Comparison of ENCODE assay signal across 23 mouse cellular contexts in the genomic region with DNA sequence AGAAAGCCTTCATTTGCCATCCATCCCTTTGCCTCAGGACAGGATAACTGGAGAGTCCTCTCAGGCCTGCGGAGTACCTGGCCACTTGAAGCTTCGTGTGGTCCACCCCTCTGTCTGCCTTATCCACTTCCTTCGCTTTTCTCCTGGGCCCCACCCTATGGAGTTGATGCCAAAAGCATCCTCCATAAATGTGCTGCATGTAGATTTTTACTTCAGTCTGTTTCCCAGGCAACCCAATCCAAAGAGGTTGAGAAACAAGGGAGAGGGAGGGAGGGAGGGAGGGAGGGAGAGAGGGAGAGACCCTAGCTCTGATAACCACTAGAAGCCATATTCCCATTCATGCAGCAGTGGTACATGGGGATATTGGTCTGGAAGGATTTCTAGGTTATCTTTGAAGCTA.
A peak's percentile ranks its signal among the peaks of the same experiment; 100 is the strongest.
DNase-seq lines count a peak whose midpoint lies in the region; ATAC-seq and TF ChIP-seq lines count a peak whose summit lies in the region.
"Had no signal": no experiment of that assay in that cellular context is flagged by ENCODE, and none has a peak within 500 bp of the region (broad histone marks: within the 10 kb centered on the region; RNA-seq: fewer than 3 reads in every experiment).

No protein-coding gene starts in this region.

- H3K27ac ChIP-seq in forebrain, postnatal 0 days (ENCODE audit: low read depth, low read length) = peak overlapping the region; percentile 66
- no peak overlapping the region for H3K27ac ChIP-seq in forebrain, embryonic 11.5 days (ENCODE audit: low read depth, low read length)
- H3K27ac ChIP-seq in midbrain, postnatal 0 days (ENCODE audit: low read depth, low read length) = peak overlapping the region; percentile 38; the same call in 1 of the 2 replicates
- no peak overlapping the region for H3K27ac ChIP-seq in midbrain, embryonic 15.5 days
- H3K27ac ChIP-seq: embryonic facial prominence, embryonic 15.5 days; forebrain, embryonic 12.5 days; heart, adult 2 months; heart, embryonic 15.5 days; hindbrain, embryonic 15.5 days had no signal

- no peak for TF ChIP-seq CTCF in forebrain, postnatal 0 days (IDR thresholded peaks at IDR 0.05; ENCODE audit: low read depth)
- TF ChIP-seq CTCF in midbrain, postnatal 0 days (IDR thresholded peaks at IDR 0.05) = no peak

- DNase-seq in forebrain, postnatal 0 days = peak; percentile 72
- DNase-seq in forebrain, embryonic 11.5 days (ENCODE audit: low spot score) = no peak
- peak; percentile 14 for DNase-seq in layer of hippocampus, adult 9-11 months
- DNase-seq in layer of hippocampus, adult 8-10 months (ENCODE audit: low spot score in 2 of 2) = no peak
- no peak for DNase-seq in midbrain, postnatal 0 days (ENCODE audit: low spot score)
- DNase-seq in brain, embryonic 18.5 days (ENCODE audit: low read depth, low spot score) = peak; percentile 54
- DNase-seq: adrenal gland, postnatal 14 days; cerebellum, adult 11 months; cerebellum, adult 8-10 months; cerebellum, postnatal 14 days; embryo, embryonic 11 days; gastrocnemius, postnatal 10 days; heart, adult 2 months; heart, postnatal 14 days had no signal

- peak; percentile 90 for ATAC-seq in forebrain, postnatal 0 days
- no peak for ATAC-seq in forebrain, embryonic 11.5 days (replicated peaks; ENCODE audit: low FRiP score)
- peak; percentile 69 for ATAC-seq in midbrain, postnatal 0 days (ENCODE audit: low FRiP score)
- ATAC-seq in midbrain, embryonic 15.5 days (replicated peaks) = no peak
- ATAC-seq: activated CD4-positive, CD25-positive, alpha-beta regulatory T cell, adult 4 months; Patski had no signal

- 60% methylated on average over 3 of the region's 3 CpGs for WGBS in forebrain, postnatal 0 days
- WGBS in forebrain, embryonic 11.5 days = 88% methylated on average over 3 of the region's 3 CpGs
- WGBS in midbrain, postnatal 0 days = 62% methylated on average over 3 of the region's 3 CpGs
- WGBS in midbrain, embryonic 15.5 days = 93% methylated on average over 3 of the region's 3 CpGs

- no peaks in the 10 kb centered on the region for H3K9me3 ChIP-seq in forebrain, postnatal 0 days (ENCODE audit: low read length)
- H3K9me3 ChIP-seq in forebrain, embryonic 11.5 days (ENCODE audit: control insufficient read depth, low read length) = no peaks in the 10 kb centered on the region
- no peaks in the 10 kb centered on the region for H3K9me3 ChIP-seq in midbrain, postnatal 0 days (ENCODE audit: low read length)
- H3K9me3 ChIP-seq in midbrain, embryonic 15.5 days = no peaks in the 10 kb centered on the region
- H3K9me3 ChIP-seq: embryonic facial prominence, embryonic 15.5 days; forebrain, embryonic 12.5 days; heart, embryonic 15.5 days; hindbrain, embryonic 15.5 days had no signal

- H3K4me1 ChIP-seq in forebrain, postnatal 0 days (ENCODE audit: insufficient read depth) = 0 out of 2 replicates have a peak, but pooled peaks cover 5% of the 10 kb centered on the region
- H3K4me1 ChIP-seq in forebrain, embryonic 11.5 days (replicated peaks; ENCODE audit: control insufficient read depth, insufficient read depth, low read length) = no peaks in the 10 kb centered on the region
- peaks cover 4% of the 10 kb centered on the region; the same call in 1 of the 2 replicates for H3K4me1 ChIP-seq in midbrain, postnatal 0 days (ENCODE audit: insufficient read depth, low read length)
- H3K4me1 ChIP-seq in midbrain, embryonic 15.5 days = no peaks in the 10 kb centered on the region
- H3K4me1 ChIP-seq: embryonic facial prominence, embryonic 15.5 days; forebrain, embryonic 12.5 days; heart, embryonic 15.5 days; hindbrain, embryonic 15.5 days had no signal

- H3K36me3 ChIP-seq in forebrain, postnatal 0 days (ENCODE audit: insufficient read depth) = no peaks in the 10 kb centered on the region
- H3K36me3 ChIP-seq in forebrain, embryonic 11.5 days (ENCODE audit: control insufficient read depth, insufficient read depth, low read length) = no peaks in the 10 kb centered on the region
- H3K36me3 ChIP-seq in midbrain, postnatal 0 days (ENCODE audit: insufficient read depth, low read length) = no peaks in the 10 kb centered on the region
- no peaks in the 10 kb centered on the region for H3K36me3 ChIP-seq in midbrain, embryonic 15.5 days (replicated peaks)
- H3K36me3 ChIP-seq: embryonic facial prominence, embryonic 15.5 days; forebrain, embryonic 12.5 days; heart, embryonic 15.5 days; hindbrain, embryonic 15.5 days had no signal

- H3K27me3 ChIP-seq in forebrain, postnatal 0 days (ENCODE audit: insufficient read depth, low read length) = no peaks in the 10 kb centered on the region
- H3K27me3 ChIP-seq in forebrain, embryonic 11.5 days (ENCODE audit: control insufficient read depth, insufficient read depth, low read length) = no peaks in the 10 kb centered on the region
- H3K27me3 ChIP-seq in midbrain, postnatal 0 days (ENCODE audit: insufficient read depth, low read length) = no peaks in the 10 kb centered on the region
- H3K27me3 ChIP-seq in midbrain, embryonic 15.5 days (replicated peaks) = no peaks in the 10 kb centered on the region
- H3K27me3 ChIP-seq: embryonic facial prominence, embryonic 15.5 days; forebrain, embryonic 12.5 days; heart, embryonic 15.5 days; hindbrain, embryonic 15.5 days had no signal

- no peak overlapping the region for H3K4me2 ChIP-seq in forebrain, postnatal 0 days (ENCODE audit: low read depth)
- no peak overlapping the region for H3K4me2 ChIP-seq in forebrain, embryonic 11.5 days (ENCODE audit: low read depth, low read length, severe bottlenecking)
- no peak overlapping the region for H3K4me2 ChIP-seq in midbrain, postnatal 0 days (ENCODE audit: low read depth, low read length, poor library complexity, severe bottlenecking)
- no peak overlapping the region for H3K4me2 ChIP-seq in midbrain, embryonic 15.5 days
- H3K4me2 ChIP-seq: embryonic facial prominence, embryonic 15.5 days; forebrain, embryonic 12.5 days; heart, embryonic 11.5 days; heart, embryonic 15.5 days; hindbrain, embryonic 15.5 days had no signal

- H3K9ac ChIP-seq in forebrain, postnatal 0 days = no peak overlapping the region
- no peak overlapping the region for H3K9ac ChIP-seq in forebrain, embryonic 11.5 days (ENCODE audit: low read length)
- H3K9ac ChIP-seq in midbrain, postnatal 0 days (replicated peaks; ENCODE audit: low read length, poor library complexity, severe bottlenecking) = no peak overlapping the region
- no peak overlapping the region for H3K9ac ChIP-seq in midbrain, embryonic 15.5 days
- H3K9ac ChIP-seq: embryonic facial prominence, embryonic 15.5 days; forebrain, embryonic 12.5 days; heart, embryonic 15.5 days; hindbrain, embryonic 15.5 days had no signal

- no peak overlapping the region for H3K4me3 ChIP-seq in forebrain, postnatal 0 days (ENCODE audit: low read depth, low read length)
- no peak overlapping the region for H3K4me3 ChIP-seq in forebrain, embryonic 11.5 days (ENCODE audit: low read depth, low read length)
- no peak overlapping the region for H3K4me3 ChIP-seq in midbrain, postnatal 0 days (ENCODE audit: low read depth, low read length)
- H3K4me3 ChIP-seq in midbrain, embryonic 15.5 days = no peak overlapping the region
- H3K4me3 ChIP-seq: embryonic facial prominence, embryonic 15.5 days; erythroblast, embryonic 14.5 days; forebrain, embryonic 12.5 days; heart, adult 2 months; heart, embryonic 15.5 days; hindbrain, embryonic 15.5 days had no signal

Comparison
In these comparisons a context has a peak if more than half of its experiments do, and no peak if none do; other contexts are left out.
1. ATAC-seq: peak in forebrain, postnatal 0 days (single experiment) and midbrain, postnatal 0 days (single experiment); none in forebrain, embryonic 11.5 days (single experiment) and midbrain, embryonic 15.5 days (single experiment).
2. DNase-seq: peak in forebrain, postnatal 0 days (single experiment), layer of hippocampus, adult 9-11 months (single experiment) and brain, embryonic 18.5 days (single experiment); none in forebrain, embryonic 11.5 days (single experiment), layer of hippocampus, adult 8-10 months (0 of 2) and midbrain, postnatal 0 days (single experiment).
3. H3K27ac ChIP-seq: peak in forebrain, postnatal 0 days (single experiment) and midbrain, postnatal 0 days (single experiment); none in forebrain, embryonic 11.5 days (single experiment) and midbrain, embryonic 15.5 days (single experiment).